Mouse (Mus musculus) forebrain, embryonic 12.5 days (tissue): ENCODE measurements around the gene Eml2. TPM values are rescaled to one million over a fixed set of nuclear protein-coding genes. Genes with fewer than 3 reads are reported as not detected.
A peak's percentile ranks its signal among the peaks of the same experiment; 100 is the strongest.

ENCODE experiments used
- ATAC-seq: fragments of 200-750 bp; cut with Nextera tagmentation; 2 replicates; pipeline ENCODE4 v1.8.0; 2017; ENCODE audit warnings: moderate TSS enrichment; ENCODE audit not compliant: low FRiP score
- H3K27ac ChIP-seq: fragments of 300-500 bp; sonication (generic); 2 replicates; pipeline ENCODE4 v1.5.1; 2016; ENCODE audit warnings: mild to moderate bottlenecking
- H3K27me3 ChIP-seq: fragments of 300-500 bp; sonication (generic); 2 replicates; pipeline ENCODE4 v1.6.1; 2016; ENCODE audit warnings: mild to moderate bottlenecking
- H3K36me3 ChIP-seq: fragments of 300-500 bp; sonication (generic); replicated peaks from 2 replicates; pipeline ENCODE4 v1.6.1; 2016; ENCODE audit warnings: mild to moderate bottlenecking
- H3K4me1 ChIP-seq: fragments of 300-500 bp; sonication (generic); 2 replicates; pipeline ENCODE4 v1.6.1; 2016
- H3K4me2 ChIP-seq: fragments of 300-500 bp; sonication (generic); 2 replicates; pipeline ENCODE4 v1.6.1; 2016; ENCODE audit warnings: mild to moderate bottlenecking, moderate library complexity
- H3K4me3 ChIP-seq: fragments of 300-500 bp; sonication (generic); replicated peaks from 2 replicates; pipeline ENCODE4 v1.5.1; 2016; ENCODE audit warnings: mild to moderate bottlenecking
- H3K9ac ChIP-seq: fragments of 300-500 bp; sonication (generic); 2 replicates; pipeline ENCODE4 v1.6.1; 2016; ENCODE audit warnings: mild to moderate bottlenecking
- H3K9me3 ChIP-seq: fragments of 300-500 bp; sonication (generic); 2 replicates; pipeline ENCODE4 v1.6.1; 2016
- WGBS: fragments of 180-500 bp; shearing (Covaris S2); methylation state at CpG from one replicate; pipeline ENCODE4 v1.1.7; 2016; 5-methylcytosine and 5-hydroxymethylcytosine counted together
- polyA plus RNA-seq: library from polyadenylated mRNA; unstranded; fragments of >200 nt; fragmentation: Nextera tagmentation; extraction: Ambion mirVana; gene quantifications from 2 replicates; pipeline ENCODE4 v1.2.1, GENCODE M21; 2016

Eml2 gene
- polyA plus RNA-seq, result 5.8 and 6.5 TPM in 2 replicates

GRCm38 (mm10) chr7:19175708-19176515 lies at the start of gene Eml2:
Eml2 (plus strand) TSS chr7:19176421.
- WGBS, result under 1% methylated on average over 30 of the region's 30 CpGs
- Histone ChIP-seq H3K27ac (peak within 1 kb of the TSS; percentile 61; the same call in 1 of the 2 replicates), H3K36me3 (no peaks in the 10 kb centered on the region), H3K4me1 (peaks cover 57% of the 10 kb centered on the region), H3K9me3 (no peaks in the 10 kb centered on the region), H3K4me3 (peak within 1 kb of the TSS; percentile 53), H3K9ac (peak within 1 kb of the TSS; percentile 57), H3K27me3 (peaks cover 71% of the 10 kb centered on the region), H3K4me2 (peak within 1 kb of the TSS; percentile 71)
- peak; percentile 88 for ATAC-seq

GRCm38 (mm10) chr7:19127744-19128143 lies 48.5 kb upstream of the Eml2 start:
- no peak overlapping the region for H3K27ac ChIP-seq
- H3K27me3 ChIP-seq, result no peaks in the 10 kb centered on the region
- H3K9ac ChIP-seq, result no peak overlapping the region
- H3K4me2 ChIP-seq, result no peak overlapping the region
- H3K9me3 ChIP-seq, result no peaks in the 10 kb centered on the region
- 0 out of 2 replicates have a peak, but pooled peaks cover 12% of the 10 kb centered on the region for H3K36me3 ChIP-seq
- 97% methylated on average over 5 of the region's 5 CpGs for WGBS
- H3K4me1 ChIP-seq, result peaks cover 13% of the 10 kb centered on the region
- H3K4me3 ChIP-seq, result no peak overlapping the region
- no peak for ATAC-seq

DNA sequence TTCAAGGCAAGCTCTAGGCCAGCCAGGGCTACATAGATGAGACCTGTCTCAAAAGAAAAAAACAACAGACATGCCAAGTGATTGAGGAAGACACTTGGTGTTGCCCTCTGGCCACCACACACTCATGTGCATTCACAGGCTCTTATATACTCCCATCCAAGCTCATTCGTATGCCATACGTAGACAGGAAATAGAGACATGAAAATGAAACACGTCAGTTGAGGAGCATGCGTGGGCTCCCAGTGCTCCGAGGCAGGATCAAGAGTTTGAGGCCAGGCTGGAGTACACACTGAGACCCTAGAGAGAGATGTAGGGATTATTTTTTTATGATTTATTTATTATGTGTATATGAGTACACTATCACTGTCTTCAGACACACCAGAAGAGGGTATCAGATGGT lies 46.8 kb upstream of the Eml2 start:
- Histone ChIP-seq H3K4me1 (peaks cover 13% of the 10 kb centered on the region), H3K9ac (no peak overlapping the region), H3K27ac (no peak overlapping the region), H3K4me3 (no peak overlapping the region), H3K36me3 (0 out of 2 replicates have a peak, but pooled peaks cover 12% of the 10 kb centered on the region), H3K27me3 (no peaks in the 10 kb centered on the region), H3K4me2 (no peak overlapping the region), H3K9me3 (no peaks in the 10 kb centered on the region)
- WGBS, result 95% methylated on average over 5 of the region's 5 CpGs
- no peak for ATAC-seq

DNA sequence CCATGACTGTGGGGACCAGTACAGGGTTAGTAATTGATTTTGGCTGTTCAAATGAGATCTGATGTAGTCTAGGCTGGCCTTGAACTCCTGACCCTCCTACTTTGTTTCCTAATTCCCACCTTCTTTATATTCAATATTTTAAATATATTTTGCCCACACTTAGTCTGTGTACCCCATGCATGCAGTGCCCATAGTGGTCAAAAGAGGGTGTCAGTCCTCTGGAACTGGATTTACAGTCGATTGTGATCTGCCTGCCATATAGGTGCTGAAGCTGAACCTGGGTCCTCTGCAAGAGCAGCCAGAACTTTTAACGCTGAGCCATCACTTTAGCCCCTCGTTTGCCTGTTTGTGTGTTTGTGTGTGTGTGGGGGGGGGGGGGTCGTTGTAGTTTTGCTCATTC lies 45.6 kb upstream of the Eml2 start:
- no peak for ATAC-seq
- Histone ChIP-seq H3K36me3 (peaks cover 16% of the 10 kb centered on the region), H3K27me3 (no peaks in the 10 kb centered on the region), H3K9ac (peak overlapping the region; percentile 56), H3K4me1 (peaks cover 13% of the 10 kb centered on the region), H3K9me3 (no peaks in the 10 kb centered on the region), H3K27ac (peak overlapping the region; percentile 91), H3K4me3 (peak overlapping the region; percentile 42; the same call in 1 of the 2 replicates), H3K4me2 (peak overlapping the region; percentile 64)
- 42% methylated on average over 4 of the region's 4 CpGs for WGBS

- no peaks in the 10 kb centered on the region for H3K27me3 ChIP-seq
- H3K4me1 ChIP-seq, result peaks cover 13% of the 10 kb centered on the region
- H3K9me3 ChIP-seq, result no peaks in the 10 kb centered on the region
- peak; percentile 99 for ATAC-seq
- peak overlapping the region; percentile 42 for H3K4me3 ChIP-seq
- H3K36me3 ChIP-seq, result peaks cover 18% of the 10 kb centered on the region
- peak overlapping the region; percentile 56 for H3K9ac ChIP-seq
- WGBS, result under 1% methylated on average over 39 of the region's 39 CpGs
- H3K4me2 ChIP-seq, result peak overlapping the region; percentile 64
- H3K27ac ChIP-seq, result peak overlapping the region; percentile 91
Observed at GRCm38 (mm10) chr7:19131324-19131848, 44.8 kb upstream of the Eml2 start.

DNA sequence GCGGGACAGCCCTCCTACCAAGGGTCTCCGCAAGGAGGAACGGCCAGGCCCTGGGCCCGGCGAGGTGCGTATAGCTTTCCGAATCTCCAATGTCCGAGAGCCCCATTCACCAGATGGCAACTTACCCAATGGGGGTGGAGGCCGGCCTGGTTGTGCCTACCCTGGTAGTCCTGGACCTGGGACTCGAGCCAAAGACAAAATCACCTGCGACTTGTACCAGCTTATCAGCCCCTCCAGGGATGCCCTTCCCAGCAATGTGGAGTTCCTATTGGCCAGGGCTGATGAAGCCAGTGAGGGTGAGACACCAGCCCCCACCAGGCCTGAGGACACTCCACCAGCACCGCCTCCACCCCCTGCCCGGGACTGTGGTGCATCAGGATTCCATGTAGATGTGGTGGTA lies 40.1 kb upstream of the Eml2 start:
- H3K9me3 ChIP-seq, result no peaks in the 10 kb centered on the region
- no peak overlapping the region for H3K9ac ChIP-seq
- no peak overlapping the region for H3K4me3 ChIP-seq
- 95% methylated on average over 13 of the region's 13 CpGs for WGBS
- H3K27ac ChIP-seq, result no peak overlapping the region
- H3K4me2 ChIP-seq, result no peak overlapping the region
- no peaks in the 10 kb centered on the region for H3K27me3 ChIP-seq
- peaks cover 6% of the 10 kb centered on the region for H3K4me1 ChIP-seq
- ATAC-seq, result no peak
- H3K36me3 ChIP-seq, result peaks cover 54% of the 10 kb centered on the region

DNA sequence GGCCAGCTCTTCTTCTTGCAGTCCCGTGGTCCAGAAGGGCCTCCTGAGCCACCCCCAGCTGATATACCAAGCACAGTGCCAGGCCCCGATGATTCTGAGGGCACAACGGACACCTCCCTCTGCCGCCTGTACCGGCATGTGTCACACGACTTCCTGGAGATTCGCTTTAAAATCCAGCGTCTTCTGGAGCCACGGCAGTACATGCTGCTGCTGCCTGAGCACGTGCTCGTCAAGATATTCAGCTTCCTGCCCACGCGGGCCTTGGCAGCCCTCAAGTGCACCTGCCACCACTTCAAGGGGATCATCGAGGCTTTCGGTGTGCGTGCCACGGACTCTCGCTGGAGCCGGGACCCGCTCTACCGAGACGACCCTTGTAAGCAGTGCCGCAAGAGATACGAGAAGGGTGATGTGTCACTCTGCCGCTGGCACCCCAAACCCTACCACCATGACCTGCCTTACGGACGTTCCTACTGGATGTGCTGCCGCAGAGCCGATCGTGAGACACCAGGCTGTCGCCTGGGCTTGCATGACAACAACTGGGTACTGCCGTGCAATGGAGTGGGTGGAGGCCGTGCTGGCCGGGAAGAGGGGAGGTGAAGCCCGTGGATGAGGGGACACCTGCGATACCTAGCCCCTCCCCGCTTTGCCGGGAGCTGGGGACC lies 39.4 kb upstream of the Eml2 start:
- H3K27me3 ChIP-seq, result no peaks in the 10 kb centered on the region
- peaks cover 3% of the 10 kb centered on the region for H3K4me1 ChIP-seq
- H3K9me3 ChIP-seq, result no peaks in the 10 kb centered on the region
- H3K27ac ChIP-seq, result no peak overlapping the region
- peaks cover 58% of the 10 kb centered on the region for H3K36me3 ChIP-seq
- WGBS, result 94% methylated on average over 38 of the region's 38 CpGs
- H3K9ac ChIP-seq, result no peak overlapping the region
- no peak overlapping the region for H3K4me2 ChIP-seq
- ATAC-seq, result no peak
- no peak overlapping the region for H3K4me3 ChIP-seq

DNA sequence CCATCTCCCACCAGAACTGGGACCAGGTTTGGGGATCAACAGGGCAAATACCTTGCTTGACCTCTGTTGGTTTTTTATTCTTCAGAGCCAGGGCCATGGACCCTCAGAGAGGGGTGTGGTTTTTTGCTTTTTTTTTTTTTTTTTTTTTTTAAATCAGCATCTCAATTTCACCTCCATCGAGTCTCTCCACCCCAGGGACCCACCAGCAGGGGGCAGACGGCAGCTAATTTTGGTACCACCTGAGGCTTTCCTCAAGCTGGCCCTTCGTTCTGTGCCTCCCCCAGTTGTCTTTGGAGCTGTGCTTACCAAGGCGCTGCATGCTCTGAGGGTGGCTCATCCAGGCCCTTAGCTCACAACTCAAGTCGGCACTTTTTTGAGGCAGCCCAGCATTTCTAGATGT lies 38.8 kb upstream of the Eml2 start:
- no peak overlapping the region for H3K27ac ChIP-seq
- no peak overlapping the region for H3K4me3 ChIP-seq
- H3K27me3 ChIP-seq, result no peaks in the 10 kb centered on the region
- H3K4me2 ChIP-seq, result no peak overlapping the region
- no peaks in the 10 kb centered on the region for H3K9me3 ChIP-seq
- H3K9ac ChIP-seq, result no peak overlapping the region
- ATAC-seq, result no peak
- no peaks in the 10 kb centered on the region for H3K4me1 ChIP-seq
- peaks cover 63% of the 10 kb centered on the region for H3K36me3 ChIP-seq
- 51% methylated on average over 5 of the region's 5 CpGs for WGBS

DNA sequence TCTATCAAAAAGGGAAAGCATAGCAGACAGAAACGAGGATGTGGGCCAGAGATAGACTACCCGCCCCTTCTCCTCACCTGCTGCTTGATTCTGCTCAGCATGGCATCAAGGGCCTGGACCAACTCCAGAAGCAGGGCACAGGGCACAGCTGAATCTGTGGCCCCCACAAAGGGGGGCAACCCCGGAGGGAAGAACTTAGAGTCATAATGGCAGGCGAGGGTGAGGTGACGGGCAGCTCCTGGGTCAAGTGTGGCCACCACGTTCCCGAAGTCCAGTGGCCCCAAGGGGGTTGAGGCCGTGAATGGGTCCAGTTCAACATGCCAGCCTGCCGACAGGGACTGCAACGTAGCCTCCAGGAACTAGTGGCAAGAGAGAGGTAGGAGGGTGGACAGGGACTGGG lies 29.4 kb upstream of the Eml2 start:
- no peak overlapping the region for H3K4me2 ChIP-seq
- WGBS, result 90% methylated on average over 10 of the region's 10 CpGs
- no peaks in the 10 kb centered on the region for H3K27me3 ChIP-seq
- peaks cover 18% of the 10 kb centered on the region for H3K4me1 ChIP-seq
- no peaks in the 10 kb centered on the region for H3K9me3 ChIP-seq
- H3K27ac ChIP-seq, result no peak overlapping the region
- ATAC-seq, result no peak
- H3K4me3 ChIP-seq, result no peak overlapping the region
- H3K36me3 ChIP-seq, result peaks cover 28% of the 10 kb centered on the region
- no peak overlapping the region for H3K9ac ChIP-seq

- 63% methylated on average over 6 of the region's 6 CpGs for WGBS
- no peak for ATAC-seq
- Histone ChIP-seq H3K4me3 (no peak overlapping the region), H3K27me3 (no peaks in the 10 kb centered on the region), H3K4me2 (peak overlapping the region; percentile 87), H3K36me3 (peaks cover 30% of the 10 kb centered on the region), H3K27ac (no peak overlapping the region), H3K9ac (no peak overlapping the region), H3K4me1 (peaks cover 18% of the 10 kb centered on the region), H3K9me3 (no peaks in the 10 kb centered on the region)
Observed at GRCm38 (mm10) chr7:19147497-19148045, 28.6 kb upstream of the Eml2 start.

DNA sequence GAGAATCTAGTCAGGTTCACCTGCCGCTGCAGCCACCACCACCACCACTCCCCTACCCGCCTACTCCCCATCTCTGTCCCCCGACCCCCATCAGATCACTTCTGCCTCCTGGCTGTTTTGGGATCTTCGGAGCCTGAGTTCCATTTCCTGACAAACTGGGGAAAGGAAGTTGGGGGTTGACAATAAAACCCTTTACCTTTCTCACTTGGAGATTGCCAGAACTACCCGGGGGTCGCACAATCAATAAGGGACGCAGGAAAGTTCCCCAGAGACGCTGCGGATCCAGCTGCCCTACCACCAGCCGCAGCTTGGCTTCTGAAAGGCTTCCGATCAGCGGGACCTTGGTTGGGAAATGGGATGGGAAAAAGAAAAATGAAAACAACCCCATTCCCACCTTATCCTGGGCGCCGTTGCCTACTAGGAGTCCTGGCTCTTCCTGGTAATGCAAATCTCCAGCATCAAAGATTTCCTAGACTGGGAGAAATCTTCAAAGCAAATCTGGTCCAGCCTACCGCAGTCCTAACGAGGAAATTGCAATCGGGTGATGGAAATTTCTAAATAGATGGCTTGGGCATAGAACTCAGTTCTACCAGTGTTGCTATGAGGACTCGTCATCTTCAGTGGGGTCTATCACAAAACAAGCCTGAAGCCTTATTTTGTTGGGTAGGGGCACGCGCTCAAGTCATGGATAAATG lies 27.9 kb upstream of the Eml2 start:
- H3K9me3 ChIP-seq, result no peaks in the 10 kb centered on the region
- 19% methylated on average over 20 of the region's 20 CpGs for WGBS
- H3K4me2 ChIP-seq, result peak overlapping the region; percentile 87
- no peaks in the 10 kb centered on the region for H3K27me3 ChIP-seq
- no peak for ATAC-seq
- peaks cover 34% of the 10 kb centered on the region for H3K36me3 ChIP-seq
- H3K9ac ChIP-seq, result peak overlapping the region; percentile 68
- H3K4me3 ChIP-seq, result peak overlapping the region; percentile 68
- H3K4me1 ChIP-seq, result peaks cover 18% of the 10 kb centered on the region
- H3K27ac ChIP-seq, result peak overlapping the region; percentile 73; the same call in 1 of the 2 replicates
